Mouse (Mus musculus) MEL (cell line): ENCODE data around the gene Pih1d2. TPM values are rescaled to one million over a fixed set of nuclear protein-coding genes. Genes with fewer than 3 reads are reported as not detected.

Experiments
- polyA plus RNA-seq, 2 experiments: library from polyadenylated mRNA; stranded (reverse) in 1 of 2; unstranded in 1 of 2; fragments of >175 nt in 1 of 2; fragments of >200 nt in 1 of 2; gene quantifications; 2 replicates each; pipeline versions ENCODE4 v1.2.1 to v1.2.4; 2012; ENCODE audit warnings: low replicate concordance in 2 of 2, low read depth in 1 of 2; ENCODE audit not compliant: insufficient read length in 2 of 2, insufficient read depth in 1 of 2, missing spikeins in 1 of 2
- total RNA-seq: library from RNA; depleted of rRNA; stranded (reverse); fragments of 300-350 nt; gene quantifications from 2 replicates; pipeline ENCODE4 v1.2.3, GENCODE M21; 2012; rRNA removed

Gene Pih1d2
- total and polyA plus RNA-seq, 3 experiments: 4.6 to 5.3 TPM; not detected in 1

Other genes starting within 250 kb of the Pih1d2 start
- gene Plet1, start 122.8 kb upstream of the Pih1d2 start, total RNA-seq: 0.12 and 0.16 TPM in 2 replicates
- under 1 TPM in 1 of 2 experiments, not detected in 1; 0.81 TPM for gene Plet1, start 122.8 kb upstream of the Pih1d2 start, polyA plus RNA-seq
- 24.4 and 24.6 TPM in 2 replicates for gene Pts, start 88.6 kb upstream of the Pih1d2 start, total RNA-seq
- gene Pts, start 88.6 kb upstream of the Pih1d2 start, polyA plus RNA-seq: 10 to 100 TPM in 1 of 2 experiments, not detected in 1; 24.6 TPM
- not detected in 2 replicates for gene Il18, start 62.5 kb upstream of the Pih1d2 start, total RNA-seq
- gene Il18, start 62.5 kb upstream of the Pih1d2 start, polyA plus RNA-seq: not detected
- 0.07 TPM in 1 of 2 replicates, not detected in the other for gene Bco2, start 62.1 kb upstream of the Pih1d2 start, total RNA-seq
- gene Bco2, start 62.1 kb upstream of the Pih1d2 start, polyA plus RNA-seq: under 1 TPM in 1 of 2 experiments, not detected in 1; 0.07 TPM
- not detected in 2 replicates for gene Tex12, start 56.0 kb upstream of the Pih1d2 start, total RNA-seq
- gene Tex12, start 56.0 kb upstream of the Pih1d2 start, polyA plus RNA-seq: not detected
- 312 and 340 TPM in 2 replicates for gene Sdhd, start 13.5 kb upstream of the Pih1d2 start, total RNA-seq
- 100 to 1,000 TPM in 1 of 2 experiments, not detected in 1; 375 TPM for gene Sdhd, start 13.5 kb upstream of the Pih1d2 start, polyA plus RNA-seq
- gene Timm8b, start 13.4 kb upstream of the Pih1d2 start, total RNA-seq: 227 and 247 TPM in 2 replicates
- gene Timm8b, start 13.4 kb upstream of the Pih1d2 start, polyA plus RNA-seq: 100 to 1,000 TPM in 1 of 2 experiments, not detected in 1; 129 TPM
- 8.7 and 10.4 TPM in 2 replicates for gene Nkapd1, start 143 bp downstream of the Pih1d2 start, total RNA-seq
- gene Nkapd1, start 143 bp downstream of the Pih1d2 start, polyA plus RNA-seq: 10 to 100 TPM in 1 of 2 experiments, not detected in 1; 20.2 TPM
- 52.2 and 71.7 TPM in 2 replicates for gene Dlat, start 42.5 kb downstream of the Pih1d2 start, total RNA-seq
- gene Dlat, start 42.5 kb downstream of the Pih1d2 start, polyA plus RNA-seq: 10 to 100 TPM in 1 of 2 experiments, not detected in 1; 77.4 TPM
- not detected in 2 replicates for gene Dixdc1, start 122.2 kb downstream of the Pih1d2 start, total RNA-seq
- under 1 TPM in 1 of 2 experiments, not detected in 1; 0.07 TPM for gene Dixdc1, start 122.2 kb downstream of the Pih1d2 start, polyA plus RNA-seq
- gene 2310030G06Rik, start 129.2 kb downstream of the Pih1d2 start, total RNA-seq: not detected in 2 replicates
- gene 2310030G06Rik, start 129.2 kb downstream of the Pih1d2 start, polyA plus RNA-seq: not detected
- gene Cryab, start 134.0 kb downstream of the Pih1d2 start, total RNA-seq: not detected in 2 replicates
- not detected for gene Cryab, start 134.0 kb downstream of the Pih1d2 start, polyA plus RNA-seq
- gene Hspb2, start 135.0 kb downstream of the Pih1d2 start, total RNA-seq: not detected in 2 replicates
- gene Hspb2, start 135.0 kb downstream of the Pih1d2 start, polyA plus RNA-seq: not detected
- 6.1 and 6.5 TPM in 2 replicates for gene Fdxacb1, start 150.9 kb downstream of the Pih1d2 start, total RNA-seq
- gene Fdxacb1, start 150.9 kb downstream of the Pih1d2 start, polyA plus RNA-seq: 1 to 10 TPM in 1 of 2 experiments, not detected in 1; 9.7 TPM
- gene Alg9, start 157.7 kb downstream of the Pih1d2 start, total RNA-seq: 23.3 and 24.0 TPM in 2 replicates
- gene Alg9, start 157.7 kb downstream of the Pih1d2 start, polyA plus RNA-seq: 10 to 100 TPM in 1 of 2 experiments, not detected in 1; 46.7 TPM
- gene 1110032A03Rik, start 158.2 kb downstream of the Pih1d2 start, total RNA-seq: 7.1 and 9.2 TPM in 2 replicates
- gene 1110032A03Rik, start 158.2 kb downstream of the Pih1d2 start, polyA plus RNA-seq: 10 to 100 TPM in 1 of 2 experiments, not detected in 1; 12.8 TPM
- 65.0 and 67.6 TPM in 2 replicates for gene Ppp2r1b, start 228.0 kb downstream of the Pih1d2 start, total RNA-seq
- 100 to 1,000 TPM in 1 of 2 experiments, not detected in 1; 101 TPM for gene Ppp2r1b, start 228.0 kb downstream of the Pih1d2 start, polyA plus RNA-seq